Mouse (Mus musculus): ENCODE data around the gene Rgl1.
A peak's percentile ranks its signal among the peaks of the same experiment; 100 is the strongest.

GRCm38 (mm10) chr1:152592609-152593008 is 173.5 kb downstream of the Rgl1 start:
- TF ChIP-seq CTCF (IDR thresholded peaks at IDR 0.05) (no peak), EP300 (IDR thresholded peaks at IDR 0.05) (peak; percentile 49)
